Mouse (Mus musculus) midbrain, embryonic 14.5 days (tissue): ENCODE results near the gene Mrap2. TPM values are rescaled to one million over a fixed set of nuclear protein-coding genes. Genes with fewer than 3 reads are reported as not detected.

ENCODE experiments used
- ATAC-seq: fragments of 200-750 bp; cut with Nextera tagmentation; 2 replicates; pipeline ENCODE4 v1.8.0; 2017; ENCODE audit warnings: moderate number of reproducible peaks, moderate library complexity; ENCODE audit not compliant: low FRiP score, low TSS enrichment
- DNase-seq: peaks from one replicate; pipeline ENCODE4 v3.0.0-alpha.2; 2015
- H3K27ac ChIP-seq: fragments of 300-500 bp; sonication (generic); replicated peaks from 2 replicates; pipeline ENCODE4 v1.5.1; 2014; ENCODE audit warnings: mild to moderate bottlenecking, low read depth, low read length, moderate library complexity
- H3K27me3 ChIP-seq: fragments of 300-500 bp; sonication (generic); 2 replicates; pipeline ENCODE4 v1.6.1; 2014; ENCODE audit warnings: low read length, control low read depth, mixed read lengths; ENCODE audit not compliant: control insufficient read depth, insufficient read depth
- H3K36me3 ChIP-seq: fragments of 300-500 bp; sonication (generic); 2 replicates; pipeline ENCODE4 v1.6.1; 2014; ENCODE audit warnings: low read length, control low read depth; ENCODE audit not compliant: control insufficient read depth, insufficient read depth
- H3K4me1 ChIP-seq: fragments of 300-500 bp; sonication (generic); 2 replicates; pipeline ENCODE4 v1.6.1; 2014; ENCODE audit warnings: mild to moderate bottlenecking, antibody characterized with exemption, low read length, control low read depth; ENCODE audit not compliant: control insufficient read depth, insufficient read depth
- H3K4me2 ChIP-seq: fragments of 300-500 bp; sonication (generic); 2 replicates; pipeline ENCODE4 v1.6.1; 2014; ENCODE audit warnings: mild to moderate bottlenecking, low read length, moderate library complexity
- H3K4me3 ChIP-seq: fragments of 300-500 bp; sonication (generic); replicated peaks from 2 replicates; pipeline ENCODE4 v1.5.1; 2014; ENCODE audit warnings: low read depth, low read length
- H3K9ac ChIP-seq: fragments of 300-500 bp; sonication (generic); replicated peaks from 2 replicates; pipeline ENCODE4 v1.6.1; 2014; ENCODE audit warnings: mild to moderate bottlenecking, low read length, moderate library complexity
- H3K9me3 ChIP-seq: fragments of 300-500 bp; sonication (generic); 2 replicates; pipeline ENCODE4 v1.6.1; 2016; ENCODE audit warnings: low read length, control low read depth, mixed read lengths; ENCODE audit not compliant: control insufficient read depth
- WGBS: fragments of 180-500 bp; shearing (Covaris S2); extraction: QIAGEN DNeasy Blood & Tissue Kit; methylation state at CpG from one replicate; pipeline ENCODE4 v1.1.7; 2014; 5-methylcytosine and 5-hydroxymethylcytosine counted together
- polyA plus RNA-seq: library from polyadenylated mRNA; unstranded; fragments of >200 nt; fragmentation: Nextera tagmentation; extraction: Ambion mirVana; gene quantifications from 2 replicates; pipeline ENCODE4 v1.2.1, GENCODE M21; 2014

Mrap2 gene
- polyA plus RNA-seq, 1 experiment from 2014 or later: 0.89 TPM

DNA sequence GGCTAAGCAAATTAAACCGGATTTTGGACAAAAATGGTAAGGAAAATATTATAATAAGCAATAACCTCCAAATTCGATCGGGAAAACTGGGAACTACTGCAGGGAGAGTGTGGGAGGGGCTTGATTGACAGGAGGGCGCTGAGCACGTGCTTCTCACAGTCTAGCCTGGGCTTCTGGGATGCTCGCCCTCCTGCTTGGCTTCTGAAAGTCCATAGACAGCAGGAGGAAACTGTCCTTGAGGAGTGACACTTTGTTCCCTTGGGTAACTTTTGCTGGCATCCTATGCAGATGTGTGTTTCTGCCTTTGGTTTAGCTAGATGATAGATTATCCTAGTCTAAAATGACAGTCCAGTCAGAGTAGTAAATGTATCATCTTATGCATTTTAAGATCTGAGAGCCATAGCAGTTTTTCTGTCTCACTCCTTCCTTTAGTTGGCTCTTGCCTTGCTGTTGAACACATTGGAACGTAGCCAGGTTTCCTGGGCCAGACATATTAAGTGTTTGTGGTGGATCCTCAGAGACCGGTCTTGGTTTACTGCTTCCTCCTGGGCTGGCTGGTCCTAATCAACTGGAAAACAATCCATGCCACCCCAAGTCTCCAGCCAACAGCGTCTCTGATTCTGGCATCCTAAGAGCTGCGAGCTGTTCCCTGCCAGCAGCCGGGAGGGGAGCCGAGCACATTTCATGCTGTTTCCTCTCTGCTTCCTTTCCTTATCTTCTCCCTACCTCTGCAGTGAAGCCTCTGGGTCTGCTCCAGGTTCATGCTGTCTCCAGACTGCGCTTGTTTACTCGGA, 8.1 kb upstream of the Mrap2 start:
- no peak overlapping the region for H3K27ac ChIP-seq
- no peaks in the 10 kb centered on the region for H3K27me3 ChIP-seq
- no peaks in the 10 kb centered on the region for H3K9me3 ChIP-seq
- no peak overlapping the region for H3K9ac ChIP-seq
- no peak overlapping the region for H3K4me3 ChIP-seq
- ATAC-seq: no peak
- 64% methylated on average over 14 of the region's 14 CpGs for WGBS
- no peak overlapping the region for H3K4me2 ChIP-seq
- DNase-seq: peak; percentile 60
- no peaks in the 10 kb centered on the region for H3K4me1 ChIP-seq
- H3K36me3 ChIP-seq: no peaks in the 10 kb centered on the region

DNA sequence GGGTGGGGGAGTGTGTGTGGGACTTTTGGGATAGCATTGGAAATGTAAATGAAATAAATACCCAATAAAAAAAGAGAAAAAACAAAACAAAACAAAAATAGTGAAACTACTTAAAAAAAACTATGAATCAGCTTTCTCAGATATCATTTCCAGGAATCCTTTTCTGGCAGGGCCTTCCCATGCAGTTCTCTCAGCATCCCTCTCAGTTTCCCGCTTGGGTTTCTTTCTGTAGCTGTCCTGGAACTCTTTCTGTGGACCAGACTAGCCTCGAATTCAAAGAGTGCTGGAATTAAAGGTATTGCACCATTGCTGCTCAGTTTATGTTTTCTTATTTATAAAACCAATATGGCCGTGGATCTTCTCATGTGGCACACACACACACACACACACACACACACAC, 1.0 kb upstream of the Mrap2 start:
- Histone ChIP-seq H3K4me1 (peaks cover 10% of the 10 kb centered on the region; the same call in 1 of the 2 replicates), H3K4me3 (no peak overlapping the region), H3K9ac (no peak overlapping the region), H3K36me3 (no peaks in the 10 kb centered on the region), H3K27me3 (peaks cover 19% of the 10 kb centered on the region), H3K9me3 (no peaks in the 10 kb centered on the region), H3K4me2 (no peak overlapping the region), H3K27ac (no peak overlapping the region)
- 86% methylated on average over 3 of the region's 3 CpGs for WGBS
- DNase-seq (no peak), ATAC-seq (no peak)

- Histone ChIP-seq H3K27ac (no peak overlapping the region), H3K4me1 (peaks cover 10% of the 10 kb centered on the region; the same call in 1 of the 2 replicates), H3K4me2 (peak overlapping the region; percentile 76), H3K4me3 (peak overlapping the region; percentile 39), H3K27me3 (peaks cover 19% of the 10 kb centered on the region), H3K9ac (peak overlapping the region; percentile 41), H3K9me3 (no peaks in the 10 kb centered on the region), H3K36me3 (no peaks in the 10 kb centered on the region)
- 1% methylated on average over 19 of the region's 19 CpGs for WGBS
- DNase-seq (peak; percentile 43), ATAC-seq (peak; percentile 38)
Observed at GRCm38 (mm10) chr9:87144532-87144931, 426 bp downstream of the Mrap2 start.

DNA sequence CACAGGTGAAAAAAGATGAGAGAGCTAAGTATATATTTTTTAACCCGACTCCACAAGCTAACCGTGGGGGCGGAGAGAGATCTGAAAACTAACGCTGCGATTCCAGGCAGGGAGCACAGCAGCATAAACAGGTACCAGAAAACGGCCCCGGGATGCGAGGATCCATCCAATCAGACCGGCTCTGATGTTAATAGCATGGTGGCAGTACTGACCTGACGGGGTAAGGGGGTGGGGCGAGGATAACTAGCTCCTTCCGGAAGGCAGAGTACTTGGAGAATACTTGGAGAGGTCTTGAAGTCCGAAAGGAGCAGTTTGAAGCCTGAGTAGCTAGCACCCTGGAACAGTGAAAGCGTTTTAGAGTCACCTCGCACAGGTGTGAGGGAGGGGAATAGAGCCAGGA, 1.1 kb downstream of the Mrap2 start:
- 4% methylated on average over 15 of the region's 15 CpGs for WGBS
- H3K9ac ChIP-seq: no peak overlapping the region

GRCm38 (mm10) chr9:87145671-87146070, 1.6 kb downstream of the Mrap2 start:
- 31% methylated on average over 11 of the region's 11 CpGs for WGBS
- Histone ChIP-seq H3K27me3 (peaks cover 19% of the 10 kb centered on the region), H3K9ac (no peak overlapping the region), H3K27ac (no peak overlapping the region), H3K4me3 (peak overlapping the region; percentile 39), H3K4me2 (peak overlapping the region; percentile 76), H3K9me3 (no peaks in the 10 kb centered on the region), H3K36me3 (no peaks in the 10 kb centered on the region), H3K4me1 (peaks cover 10% of the 10 kb centered on the region; the same call in 1 of the 2 replicates)
- ATAC-seq (no peak), DNase-seq (no peak)

More for the DNA sequence above, 1.1 kb downstream of the Mrap2 start:
- no peaks in the 10 kb centered on the region for H3K9me3 ChIP-seq
- no peak overlapping the region for H3K27ac ChIP-seq
- DNase-seq (peak; percentile 53), ATAC-seq (no peak)
- peaks cover 19% of the 10 kb centered on the region for H3K27me3 ChIP-seq
- peak overlapping the region; percentile 39 for H3K4me3 ChIP-seq
- H3K4me2 ChIP-seq: peak overlapping the region; percentile 76
- peaks cover 10% of the 10 kb centered on the region; the same call in 1 of the 2 replicates for H3K4me1 ChIP-seq
- no peaks in the 10 kb centered on the region for H3K36me3 ChIP-seq

DNA sequence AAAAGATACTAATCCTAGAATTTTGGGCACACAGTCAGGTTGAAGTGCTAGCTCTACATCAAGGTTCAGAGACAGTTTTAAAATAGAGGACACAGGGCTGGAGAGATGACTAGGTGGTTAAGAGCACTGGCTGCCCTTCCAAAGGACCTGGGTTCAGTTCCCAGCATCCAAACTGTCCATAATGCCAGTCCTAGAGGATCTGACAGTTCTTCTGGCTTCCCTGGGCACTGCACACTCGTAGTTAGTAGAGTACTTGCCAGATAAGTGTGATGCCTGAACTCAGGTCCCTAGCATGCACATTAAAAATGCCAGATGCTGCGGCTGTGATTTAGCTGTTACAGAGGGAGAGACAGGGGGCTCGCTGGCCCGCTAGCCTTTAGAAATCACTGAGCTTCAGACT, 2.3 kb downstream of the Mrap2 start:
- no peak overlapping the region for H3K9ac ChIP-seq

GRCm38 (mm10) chr9:87147927-87148326, 3.8 kb downstream of the Mrap2 start:
- ATAC-seq: no peak
- H3K9me3 ChIP-seq: no peaks in the 10 kb centered on the region
- no peak overlapping the region for H3K27ac ChIP-seq
- no peak overlapping the region for H3K4me3 ChIP-seq
- no peak for DNase-seq
- 88% methylated on average over 2 of the region's 2 CpGs for WGBS
- no peak overlapping the region for H3K9ac ChIP-seq
- H3K4me1 ChIP-seq: peaks cover 10% of the 10 kb centered on the region; the same call in 1 of the 2 replicates
- H3K4me2 ChIP-seq: no peak overlapping the region
- H3K36me3 ChIP-seq: no peaks in the 10 kb centered on the region
- peaks cover 19% of the 10 kb centered on the region for H3K27me3 ChIP-seq

More for the DNA sequence above, 2.3 kb downstream of the Mrap2 start:
- Histone ChIP-seq H3K4me3 (no peak overlapping the region), H3K4me2 (no peak overlapping the region), H3K27me3 (peaks cover 19% of the 10 kb centered on the region), H3K4me1 (peaks cover 10% of the 10 kb centered on the region; the same call in 1 of the 2 replicates), H3K27ac (no peak overlapping the region), H3K9me3 (no peaks in the 10 kb centered on the region), H3K36me3 (no peaks in the 10 kb centered on the region)
- WGBS: 82% methylated on average over 4 of the region's 4 CpGs
- DNase-seq (no peak), ATAC-seq (no peak)

DNA sequence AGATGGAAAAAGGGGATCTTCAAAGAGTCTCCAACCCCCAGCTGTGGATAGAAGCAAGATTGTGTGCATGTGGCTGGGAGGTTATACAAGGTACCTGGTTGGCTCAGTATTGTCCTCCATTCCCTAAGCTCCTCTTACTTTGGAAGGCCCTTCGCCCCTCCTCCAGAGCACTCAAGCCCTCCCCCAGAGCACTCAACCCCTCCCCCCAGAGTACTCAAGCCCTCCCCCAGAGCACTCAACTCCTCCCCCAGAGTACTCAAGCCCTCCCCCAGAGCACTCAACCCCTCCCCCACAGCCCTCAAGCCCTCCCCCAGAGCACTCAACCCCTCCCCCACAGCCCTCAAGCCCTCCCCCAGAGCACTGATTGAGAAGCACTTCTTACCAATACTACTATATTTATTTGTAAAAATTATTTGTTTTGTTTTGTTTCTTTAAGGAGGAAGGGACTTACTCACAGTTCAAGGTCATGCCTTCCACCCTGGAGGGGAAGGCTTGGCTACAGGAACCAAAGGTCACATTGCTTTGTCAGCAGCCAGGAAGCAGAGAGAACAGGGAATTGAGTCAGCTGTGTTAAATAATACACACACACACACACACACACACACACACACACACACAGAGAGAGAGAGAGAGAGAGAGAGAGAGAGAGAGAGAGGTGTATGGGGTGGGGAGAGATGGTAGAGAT, 8.7 kb downstream of the Mrap2 start:
- Histone ChIP-seq H3K9ac (no peak overlapping the region), H3K27ac (no peak overlapping the region), H3K27me3 (no peaks in the 10 kb centered on the region), H3K4me1 (no peaks in the 10 kb centered on the region), H3K4me3 (no peak overlapping the region), H3K9me3 (no peaks in the 10 kb centered on the region), H3K36me3 (no peaks in the 10 kb centered on the region), H3K4me2 (no peak overlapping the region)
- DNase-seq: no peak
- ATAC-seq: no peak
- WGBS: 88% methylated on average over 1 of the region's 1 CpGs
